Mouse (Mus musculus): Measurements from ENCODE around the gene Fbxw8.

DNA sequence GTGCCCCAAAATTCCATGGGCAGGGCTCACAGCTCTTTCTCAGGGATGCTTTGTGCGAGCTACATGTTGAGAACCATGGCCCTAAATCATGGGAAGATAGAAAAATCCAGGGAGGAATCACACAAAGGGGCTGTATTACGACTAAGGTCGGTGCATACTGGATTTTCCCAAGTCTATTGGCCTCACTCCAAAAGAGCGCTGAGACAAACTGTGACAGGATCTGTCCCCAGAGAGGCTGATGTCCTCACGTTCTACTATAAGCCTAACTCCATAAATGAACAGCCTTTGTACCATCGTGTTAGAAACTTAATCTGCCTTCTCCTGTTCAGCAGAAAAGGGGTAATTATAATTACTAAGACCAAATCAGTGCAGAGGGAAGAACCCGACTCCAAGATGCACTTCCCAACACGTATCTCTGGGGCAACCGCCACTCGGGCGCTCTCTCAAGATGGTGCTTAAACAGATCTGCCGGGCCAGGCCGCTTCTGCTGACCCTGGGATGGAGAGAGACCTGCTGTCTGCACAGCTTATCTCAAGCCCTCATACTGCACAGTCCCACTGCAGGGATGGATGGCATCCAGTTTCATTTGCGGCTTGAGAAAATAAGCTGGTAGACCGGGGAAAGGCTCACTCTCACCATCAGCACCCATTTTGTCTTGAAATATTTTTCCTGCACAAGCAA is 9.1 kb downstream of the Fbxw8 start:
- TF ChIP-seq CTCF (IDR thresholded peaks at IDR 0.05; ENCODE audit: control insufficient read depth, insufficient read depth, insufficient read length) (no peak), CEBPB (IDR thresholded peaks at IDR 0.05; ENCODE audit: low read depth) (no peak), MAX (IDR thresholded peaks at IDR 0.05) (no peak), MYOG (IDR thresholded peaks at IDR 0.05; ENCODE audit: control insufficient read depth, extremely low read depth, insufficient read length) (no peak), USF1 (IDR thresholded peaks at IDR 0.05; ENCODE audit: low read depth) (no peak), MYOD1 (IDR thresholded peaks at IDR 0.05; ENCODE audit: control insufficient read depth, insufficient read length, low read depth) (no peak), FOSL1 (IDR thresholded peaks at IDR 0.05; ENCODE audit: insufficient read depth, low read length, poor library complexity, severe bottlenecking) (no peak)
